Mouse (Mus musculus): ENCODE measurements around the gene Stub1. TPM values are rescaled to one million over a fixed set of nuclear protein-coding genes. Genes with fewer than 3 reads are reported as not detected.

Stub1 gene
- polyA plus RNA-seq, 1 experiment from 2014 or later, result 367 TPM

DNA sequence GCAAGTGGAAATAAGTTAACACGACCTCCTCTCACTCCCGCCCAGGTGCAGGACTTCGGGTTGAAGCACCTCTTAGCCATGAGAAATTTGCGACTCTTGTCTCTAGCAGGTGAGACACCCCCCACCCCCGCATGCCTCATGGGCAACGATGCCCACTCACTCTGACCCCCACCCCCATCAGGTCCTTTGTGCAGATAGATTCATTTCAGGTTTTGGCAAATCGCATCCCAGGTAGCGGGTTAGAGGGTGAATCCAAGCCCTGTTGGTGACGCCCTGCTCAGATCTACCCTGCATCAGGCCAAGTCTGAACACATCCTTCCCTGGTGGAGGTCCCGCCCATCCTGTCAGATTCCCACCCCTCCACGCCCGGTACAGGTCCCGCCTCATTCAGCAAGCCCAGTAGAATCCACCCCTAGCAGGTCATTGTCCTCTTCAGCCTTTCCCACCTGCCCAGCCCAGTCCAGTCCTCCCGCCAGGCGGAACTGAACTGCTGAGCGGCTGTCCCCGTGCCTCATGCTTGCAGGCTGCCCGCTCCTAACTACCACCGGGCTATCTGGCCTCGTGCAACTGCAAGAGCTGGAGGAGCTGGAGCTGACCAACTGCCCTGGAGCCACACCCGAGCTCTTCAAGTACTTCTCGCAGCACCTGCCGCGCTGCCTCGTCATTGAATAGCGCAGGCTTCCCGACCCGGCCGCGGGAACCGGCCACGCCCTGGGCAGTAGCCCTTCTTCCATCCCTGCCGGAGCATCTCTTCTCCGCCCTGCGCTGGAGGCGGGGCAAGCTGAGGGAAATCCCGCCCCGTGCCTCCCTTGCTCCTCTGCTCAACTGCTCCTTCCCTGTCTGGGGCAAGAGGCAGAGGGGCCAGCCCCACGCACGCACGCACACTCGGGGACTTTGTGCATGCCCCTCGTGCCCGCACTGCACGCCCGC lies 14.1 kb downstream of the Stub1 start:
- Histone ChIP-seq H3K9ac (peak overlapping the region; percentile 3; the same call in 1 of the 2 replicates), H3K4me1 (ENCODE audit: insufficient read depth) (peaks cover 4% of the 10 kb centered on the region), H3K9me3 (ENCODE audit: low read depth, low read length) (no peaks in the 10 kb centered on the region), H3K27me3 (ENCODE audit: insufficient read depth, low read length) (peaks cover 28% of the 10 kb centered on the region), H3K27ac (ENCODE audit: low read depth) (no peak overlapping the region), H3K4me2 (peak overlapping the region; percentile 27; the same call in 1 of the 2 replicates), H3K36me3 (ENCODE audit: insufficient read depth) (no peaks in the 10 kb centered on the region), H3K4me3 (ENCODE audit: low read depth, low read length) (no peak overlapping the region; the same call in 1 of the 2 replicates)
- 7% methylated on average over 46 of the region's 46 CpGs for WGBS
- ATAC-seq (ENCODE audit: insufficient read depth), result no peak
- no peak for TF ChIP-seq CTCF (IDR thresholded peaks at IDR 0.05; ENCODE audit: low read depth)
- no peak for DNase-seq

DNA sequence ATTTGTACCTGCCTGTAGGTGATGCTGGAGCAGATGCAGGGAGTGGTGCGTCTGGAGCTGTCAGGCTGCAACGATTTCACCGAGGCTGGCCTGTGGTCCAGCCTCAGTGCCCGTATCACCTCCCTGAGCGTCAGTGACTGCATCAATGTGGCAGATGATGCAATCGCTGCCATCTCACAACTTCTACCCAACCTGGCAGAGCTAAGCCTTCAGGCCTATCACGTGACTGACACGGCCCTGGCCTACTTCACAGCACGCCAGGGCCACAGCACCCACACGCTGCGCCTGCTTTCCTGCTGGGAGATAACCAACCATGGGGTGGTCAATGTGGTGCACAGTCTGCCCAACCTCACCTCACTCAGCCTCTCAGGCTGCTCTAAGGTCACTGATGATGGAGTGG lies 15.5 kb downstream of the Stub1 start:
- no peaks in the 10 kb centered on the region for H3K36me3 ChIP-seq (ENCODE audit: insufficient read depth)
- TF ChIP-seq CTCF (IDR thresholded peaks at IDR 0.05; ENCODE audit: low read depth), result no peak
- peaks cover 31% of the 10 kb centered on the region for H3K27me3 ChIP-seq (ENCODE audit: insufficient read depth, low read length)
- no peak for ATAC-seq (ENCODE audit: insufficient read depth)
- H3K4me2 ChIP-seq, result no peak overlapping the region
- H3K4me3 ChIP-seq (ENCODE audit: low read depth, low read length), result no peak overlapping the region
- no peak overlapping the region for H3K9ac ChIP-seq
- no peaks in the 10 kb centered on the region for H3K9me3 ChIP-seq (ENCODE audit: low read depth, low read length)
- DNase-seq, result no peak
- no peak overlapping the region for H3K27ac ChIP-seq (ENCODE audit: low read depth)
- H3K4me1 ChIP-seq (ENCODE audit: insufficient read depth), result no peaks in the 10 kb centered on the region
- 73% methylated on average over 11 of the region's 11 CpGs for WGBS

DNA sequence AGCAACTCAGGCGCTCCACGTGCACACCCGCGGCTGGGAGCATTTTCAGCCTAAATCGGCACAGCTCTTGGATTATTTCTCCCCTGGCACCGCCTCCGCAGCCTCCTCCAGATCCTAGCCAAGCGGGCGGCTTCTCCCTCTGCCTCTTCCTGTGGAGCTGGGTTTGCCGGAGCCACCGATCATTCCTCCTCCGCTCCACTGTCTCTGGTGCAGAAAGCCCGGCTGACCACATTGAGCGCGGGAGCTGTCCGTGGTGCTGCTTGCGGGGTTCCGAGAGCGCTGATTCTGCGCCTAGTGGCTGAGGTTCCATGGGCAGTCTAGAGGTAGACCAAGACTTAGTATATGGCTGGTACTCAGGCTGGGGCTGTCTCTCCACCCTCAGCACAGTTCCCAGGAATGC lies 19.7 kb downstream of the Stub1 start:
- H3K27me3 ChIP-seq (ENCODE audit: insufficient read depth, low read length), result peaks cover 49% of the 10 kb centered on the region

DNA sequence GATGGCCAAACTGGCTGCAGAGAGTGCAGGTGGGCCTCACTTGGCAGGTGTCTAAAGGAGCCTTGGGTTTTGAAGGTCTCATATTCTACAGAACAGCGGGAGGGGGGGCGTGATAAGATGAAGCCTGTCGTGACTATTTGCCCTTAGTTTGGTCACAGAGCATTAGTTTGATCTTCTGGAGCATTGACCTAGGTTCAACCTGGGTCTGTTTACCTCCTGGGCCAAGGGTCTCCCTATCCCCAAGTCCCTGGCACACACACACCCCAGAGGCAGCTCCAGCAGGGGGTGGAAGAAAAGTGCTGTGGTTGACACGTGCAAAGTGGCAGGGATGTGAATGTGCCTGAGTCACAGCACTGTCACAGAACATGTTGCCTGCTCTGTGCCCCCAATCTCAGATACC lies 22.3 kb downstream of the Stub1 start:
- H3K27ac ChIP-seq (ENCODE audit: low read depth), result no peak overlapping the region
- H3K4me2 ChIP-seq, result no peak overlapping the region
- no peak overlapping the region for H3K9ac ChIP-seq
- 66% methylated on average over 4 of the region's 4 CpGs for WGBS
- ATAC-seq (ENCODE audit: insufficient read depth) (no peak), DNase-seq (no peak)
- peaks cover 44% of the 10 kb centered on the region for H3K27me3 ChIP-seq (ENCODE audit: insufficient read depth, low read length)
- H3K9me3 ChIP-seq (ENCODE audit: low read depth, low read length), result no peaks in the 10 kb centered on the region
- no peak for TF ChIP-seq CTCF (IDR thresholded peaks at IDR 0.05; ENCODE audit: low read depth)
- H3K36me3 ChIP-seq (ENCODE audit: insufficient read depth), result no peaks in the 10 kb centered on the region
- no peaks in the 10 kb centered on the region for H3K4me1 ChIP-seq (ENCODE audit: insufficient read depth)
- no peak overlapping the region for H3K4me3 ChIP-seq (ENCODE audit: low read depth, low read length)

More for the DNA sequence above, 19.7 kb downstream of the Stub1 start:
- peak; percentile 64 for ATAC-seq (ENCODE audit: insufficient read depth)
- TF ChIP-seq CTCF (IDR thresholded peaks at IDR 0.05; ENCODE audit: low read depth), result peak; percentile 78
- Histone ChIP-seq H3K9me3 (ENCODE audit: low read depth, low read length) (no peaks in the 10 kb centered on the region), H3K4me2 (no peak overlapping the region), H3K27ac (ENCODE audit: low read depth) (no peak overlapping the region), H3K4me3 (ENCODE audit: low read depth, low read length) (no peak overlapping the region), H3K36me3 (ENCODE audit: insufficient read depth) (no peaks in the 10 kb centered on the region), H3K4me1 (ENCODE audit: insufficient read depth) (no peaks in the 10 kb centered on the region), H3K9ac (no peak overlapping the region)
- WGBS, result 2% methylated on average over 20 of the region's 20 CpGs
- DNase-seq, result peak; percentile 96

DNA sequence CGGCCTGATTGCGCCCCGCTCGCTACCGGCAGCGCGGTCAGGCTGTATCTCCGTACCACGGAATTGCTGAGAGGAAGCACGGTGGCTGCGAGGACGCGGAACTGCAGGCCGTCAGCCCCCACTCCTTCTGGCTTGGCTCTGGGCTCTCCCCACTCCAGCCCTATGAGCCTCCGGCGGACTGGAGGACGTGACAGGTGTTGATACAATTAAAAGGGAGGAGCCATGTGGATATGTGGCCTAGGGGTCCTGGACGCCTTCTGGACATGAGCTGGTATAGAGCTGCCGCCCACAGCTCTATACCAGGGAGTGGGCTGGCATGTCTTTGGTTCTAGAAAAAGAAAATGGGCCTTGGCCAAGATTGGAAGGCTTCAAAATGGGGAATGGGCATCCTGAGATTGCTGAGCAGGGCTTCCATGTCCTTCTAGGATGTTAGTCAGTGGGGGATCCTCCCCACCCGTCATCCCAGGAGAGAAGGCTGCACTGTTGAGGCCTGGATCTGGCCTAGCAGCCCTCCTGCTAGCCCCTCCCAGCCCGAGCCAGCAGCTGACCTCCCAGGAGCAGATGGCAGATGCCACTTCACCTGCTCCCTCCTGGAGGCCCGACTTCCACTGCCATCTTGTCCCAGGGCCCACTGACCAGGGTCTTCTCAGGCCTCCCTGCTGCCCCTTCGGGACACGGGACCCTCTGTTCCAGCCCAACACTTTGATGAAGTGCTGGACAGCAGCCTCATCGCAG lies 23.4 kb downstream of the Stub1 start:
- peak; percentile 22; the same call in 1 of the 2 replicates for ATAC-seq (ENCODE audit: insufficient read depth)
- DNase-seq, result no peak
- no peak overlapping the region for H3K27ac ChIP-seq (ENCODE audit: low read depth)
- H3K27me3 ChIP-seq (ENCODE audit: insufficient read depth, low read length), result peaks cover 44% of the 10 kb centered on the region
- TF ChIP-seq CTCF (IDR thresholded peaks at IDR 0.05; ENCODE audit: low read depth), result no peak
- H3K9ac ChIP-seq, result peak overlapping the region; percentile 54; the same call in 1 of the 2 replicates
- WGBS, result 9% methylated on average over 25 of the region's 25 CpGs
- no peaks in the 10 kb centered on the region for H3K36me3 ChIP-seq (ENCODE audit: insufficient read depth)
- no peaks in the 10 kb centered on the region for H3K9me3 ChIP-seq (ENCODE audit: low read depth, low read length)
- H3K4me3 ChIP-seq (ENCODE audit: low read depth, low read length), result peak overlapping the region; percentile 62
- H3K4me2 ChIP-seq, result peak overlapping the region; percentile 98
- H3K4me1 ChIP-seq (ENCODE audit: insufficient read depth), result no peaks in the 10 kb centered on the region

DNA sequence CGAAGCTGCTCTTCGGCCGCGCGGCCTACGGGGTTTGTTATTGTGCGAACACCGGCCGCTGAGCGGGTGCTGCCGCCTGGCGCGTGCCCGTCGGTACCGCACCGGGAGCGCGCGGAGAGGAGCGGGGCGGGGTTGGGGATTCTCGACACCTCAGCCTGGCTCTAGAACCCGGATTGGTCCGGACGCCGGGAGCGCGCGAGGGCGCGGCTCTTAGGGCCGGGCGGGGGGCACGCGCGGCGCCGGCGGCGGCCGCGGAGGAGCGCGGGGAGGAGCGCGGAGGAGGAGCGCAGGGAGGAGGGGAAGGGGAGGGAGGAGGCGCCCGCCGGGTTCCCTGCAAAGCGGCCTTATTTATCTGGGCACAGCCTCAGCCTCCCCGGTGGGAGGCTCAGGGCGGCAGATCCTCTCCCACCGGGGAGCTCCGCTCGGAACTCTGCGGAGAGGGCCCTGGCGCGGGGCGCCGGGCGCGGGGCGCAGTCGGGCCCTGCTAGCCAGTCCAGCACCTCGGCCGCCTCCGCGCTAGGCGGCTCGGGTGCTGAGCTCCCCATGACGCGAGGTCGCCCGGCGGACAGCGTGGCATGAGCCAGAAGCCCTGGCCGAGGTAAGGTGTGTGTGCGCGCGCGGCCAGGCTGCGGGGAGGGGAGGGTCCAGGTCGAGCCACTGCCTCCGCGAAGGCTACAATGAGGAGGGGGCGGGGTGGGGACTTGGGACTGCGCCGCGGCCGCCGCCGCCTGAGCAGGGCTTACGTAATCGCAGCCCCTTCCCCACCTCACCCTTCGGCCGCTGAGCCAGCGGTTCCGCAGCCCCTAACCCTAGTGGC lies 24.2 kb downstream of the Stub1 start, which contains the start of gene Fbxl16:
TSS of gene Fbxl16 (plus strand) at position 297 of the 817 bp plus-strand sequence.
- WGBS, result under 1% methylated on average over 77 of the region's 100 CpGs
- DNase-seq (peak; percentile 83), ATAC-seq (ENCODE audit: insufficient read depth) (peak; percentile 72)
- H3K4me2 ChIP-seq, result peak within 1 kb of the TSS; percentile 98
- H3K27ac ChIP-seq (ENCODE audit: low read depth), result no peak within 1 kb of the TSS
- H3K27me3 ChIP-seq (ENCODE audit: insufficient read depth, low read length), result peaks cover 44% of the 10 kb centered on the region
- H3K4me3 ChIP-seq (ENCODE audit: low read depth, low read length), result peak within 1 kb of the TSS; percentile 62
- TF ChIP-seq CTCF (IDR thresholded peaks at IDR 0.05; ENCODE audit: low read depth), result 0 out of 2 replicates have a peak, but pooled peaks have one; percentile 23
- no peaks in the 10 kb centered on the region for H3K9me3 ChIP-seq (ENCODE audit: low read depth, low read length)
- peak within 1 kb of the TSS; percentile 54 for H3K9ac ChIP-seq
- no peaks in the 10 kb centered on the region for H3K4me1 ChIP-seq (ENCODE audit: insufficient read depth)
- H3K36me3 ChIP-seq (ENCODE audit: insufficient read depth), result no peaks in the 10 kb centered on the region

Measured in lung, embryonic 14.5 days (tissue).